Mouse (Mus musculus) CD8-positive naive resting alpha-beta T cell, adult 2 months (primary cell): ENCODE measurements around the gene Arhgef17.

Source experiments
- DNase-seq, 2 experiments: peaks; one replicate each; pipeline ENCODE4 v3.0.0; 2022; ENCODE audit warnings: low read depth in 2 of 2, low spot score in 2 of 2

Arhgef17 gene

DNA sequence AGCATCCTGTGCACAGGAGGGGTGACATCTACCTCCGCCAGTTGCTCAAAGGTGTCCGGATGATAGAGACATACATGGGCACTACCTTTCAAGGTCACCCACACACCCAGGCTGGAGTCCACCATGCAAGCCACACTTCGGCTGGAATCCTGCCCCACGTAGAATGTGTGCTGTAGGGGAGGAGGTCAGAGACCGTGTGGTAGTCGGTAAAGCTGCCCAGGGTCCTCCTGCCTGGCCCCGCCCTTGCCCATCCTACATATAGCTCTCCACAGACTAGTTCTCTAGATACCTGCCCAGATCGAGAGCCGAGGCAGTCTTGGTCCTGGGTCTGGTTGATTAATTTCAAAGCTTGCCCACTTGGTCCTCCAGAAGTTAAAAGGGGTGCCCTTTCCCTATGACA lies 55.1 kb downstream of the Arhgef17 start:
- no peak for DNase-seq

DNA sequence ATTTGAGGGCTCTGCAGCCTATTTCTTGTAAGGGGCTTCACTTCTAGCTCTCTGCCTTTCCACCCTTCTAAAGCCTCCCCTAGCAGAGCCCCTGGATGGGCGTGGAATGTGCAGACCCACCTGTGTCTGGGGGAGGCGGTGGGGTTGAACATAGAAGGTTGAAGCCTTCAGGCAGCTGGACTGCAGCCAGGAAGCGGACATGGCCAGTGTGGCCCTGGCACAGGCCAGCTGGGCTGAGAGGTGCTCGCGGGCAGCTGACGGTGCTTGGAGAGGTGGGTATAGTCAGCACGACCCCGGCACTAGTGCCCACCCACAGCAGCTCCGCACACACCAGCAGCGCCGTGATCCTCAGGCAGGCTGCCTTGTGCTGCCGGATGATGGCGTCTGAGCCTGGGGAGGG lies 55.6 kb downstream of the Arhgef17 start:
- DNase-seq = no peak

DNA sequence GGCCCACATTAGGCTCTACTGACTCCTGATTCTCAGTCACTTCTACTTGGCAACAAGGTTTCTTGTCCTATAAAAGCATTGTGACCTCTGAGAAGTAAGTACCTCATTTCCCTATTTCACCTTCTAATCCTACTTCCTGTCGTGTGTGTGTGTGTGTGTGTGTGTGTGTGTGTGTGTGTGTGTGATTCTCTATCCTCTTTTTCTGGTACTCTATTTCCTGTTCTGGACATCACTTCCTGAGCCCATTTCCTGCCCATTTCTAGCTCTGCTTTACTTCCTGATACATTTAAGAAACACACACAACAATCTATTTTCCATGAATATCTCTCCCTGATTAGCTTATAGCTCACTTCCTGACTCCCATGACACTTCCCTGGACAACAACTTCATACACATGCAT lies 56.1 kb downstream of the Arhgef17 start:
- no peak for DNase-seq

DNA sequence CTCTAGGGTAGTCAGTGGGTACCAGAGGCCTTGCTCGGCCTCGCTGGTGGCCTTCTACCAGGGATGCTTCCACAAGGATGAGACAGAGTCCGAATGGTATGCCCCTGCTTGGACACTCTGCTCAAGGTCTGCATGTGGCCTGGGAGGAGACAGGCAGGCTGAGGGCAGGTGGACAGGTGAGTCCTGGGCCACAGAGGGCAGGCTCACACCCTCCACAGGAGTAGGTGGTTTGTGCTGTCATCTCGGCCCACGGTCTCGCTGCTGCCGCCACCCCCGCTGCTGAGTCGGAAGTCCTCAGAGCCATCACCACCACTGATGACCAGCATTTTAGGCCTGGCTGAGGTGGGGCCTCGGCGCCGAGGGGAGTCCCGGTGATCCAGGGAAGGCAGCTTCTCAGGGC lies 58.7 kb downstream of the Arhgef17 start:
- no peak for DNase-seq

DNA sequence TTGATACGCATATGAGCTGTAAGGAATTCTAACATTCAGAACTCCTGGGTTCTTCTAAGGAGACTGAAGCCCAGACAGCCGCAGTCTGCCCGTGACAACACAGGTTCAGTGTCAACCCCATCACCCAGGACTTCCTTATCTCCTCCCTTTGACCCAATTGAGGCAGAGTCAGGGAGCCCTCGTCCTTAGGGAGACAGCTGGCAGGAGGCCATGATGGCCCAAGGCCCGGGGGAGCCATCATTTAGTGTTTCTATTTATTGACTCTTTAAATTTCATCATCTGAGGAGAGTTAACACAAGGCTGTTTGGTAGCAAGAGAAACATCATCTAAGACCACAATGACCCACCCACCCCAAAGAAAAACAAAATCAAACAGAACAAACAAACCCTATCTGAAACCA lies 60.0 kb downstream of the Arhgef17 start:
- no peak for DNase-seq

DNA sequence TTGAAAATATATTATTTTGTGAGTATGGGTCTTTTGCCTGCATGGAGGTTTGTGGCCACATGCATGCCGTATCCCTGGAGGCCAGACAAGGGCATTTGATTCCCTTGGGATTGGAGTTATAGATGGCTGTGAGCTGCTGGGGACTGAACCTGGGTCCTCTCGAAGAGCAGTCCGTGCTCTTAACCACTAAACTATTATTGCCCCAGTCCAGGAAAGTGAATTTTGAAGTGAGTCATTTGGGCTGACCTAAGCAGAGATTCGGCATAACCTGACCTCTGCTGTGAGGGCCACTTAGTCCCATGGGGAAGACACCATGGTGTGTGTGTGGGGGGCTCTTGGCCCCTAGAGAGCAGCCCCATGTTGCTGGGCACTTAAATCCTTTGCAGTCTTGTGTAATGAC lies 60.6 kb downstream of the Arhgef17 start:
- DNase-seq = no peak

DNA sequence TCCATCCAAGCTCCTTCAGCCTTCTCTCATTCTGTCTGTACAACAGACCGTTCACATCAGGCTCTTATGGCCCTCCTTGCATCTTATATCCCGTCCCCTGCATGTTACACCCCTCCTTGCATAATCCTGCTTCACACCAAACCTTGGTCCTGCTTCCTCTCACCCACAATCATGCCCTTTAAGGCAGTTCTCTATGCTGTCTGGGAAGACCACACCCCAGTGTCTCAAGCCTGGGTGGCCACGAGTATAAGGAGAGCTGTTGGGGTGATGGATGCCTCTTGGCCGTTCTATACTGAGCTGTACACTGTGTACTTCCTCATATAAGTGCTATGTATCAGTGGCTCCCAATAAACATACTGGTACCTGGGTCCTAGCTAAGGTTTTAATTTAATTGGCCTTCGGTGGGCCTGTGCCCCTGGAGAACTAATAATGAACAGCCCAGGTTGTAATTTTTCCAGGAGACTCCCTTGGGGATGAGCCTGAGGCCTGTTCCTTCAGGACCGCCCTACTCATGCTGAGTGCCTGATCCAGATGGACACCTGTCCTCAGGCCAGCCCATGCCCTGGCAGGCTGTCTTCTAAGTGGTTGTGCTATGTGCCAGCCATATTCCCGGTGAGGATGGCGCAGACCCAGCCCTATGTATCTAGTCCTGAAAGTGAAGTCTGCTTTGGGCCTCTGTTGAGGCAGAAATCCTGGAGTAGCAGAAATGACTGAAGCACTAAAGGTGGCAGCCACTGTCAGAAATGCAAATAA lies 61.9 kb downstream of the Arhgef17 start:
- no peak for DNase-seq

DNA sequence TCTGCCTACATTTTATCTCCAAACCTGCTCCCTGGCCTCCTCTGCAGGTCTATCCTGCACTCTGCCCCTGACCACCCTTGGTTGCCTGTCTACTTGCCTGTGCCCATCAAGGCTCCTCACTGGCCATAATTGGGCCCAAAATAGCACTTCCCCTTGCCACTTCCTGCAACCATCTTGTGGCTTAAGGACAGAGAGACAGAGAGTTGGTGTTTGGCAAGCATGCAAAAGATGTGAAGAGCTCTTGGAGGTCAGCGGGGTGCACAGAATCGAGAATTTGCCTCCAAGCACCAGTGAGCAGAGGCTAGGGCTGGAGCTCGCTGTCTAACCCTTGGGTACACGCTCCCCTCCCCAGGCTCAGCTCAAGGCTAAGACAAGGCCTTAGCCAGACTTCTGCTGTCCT lies 63.4 kb downstream of the Arhgef17 start:
- no peak for DNase-seq

DNA sequence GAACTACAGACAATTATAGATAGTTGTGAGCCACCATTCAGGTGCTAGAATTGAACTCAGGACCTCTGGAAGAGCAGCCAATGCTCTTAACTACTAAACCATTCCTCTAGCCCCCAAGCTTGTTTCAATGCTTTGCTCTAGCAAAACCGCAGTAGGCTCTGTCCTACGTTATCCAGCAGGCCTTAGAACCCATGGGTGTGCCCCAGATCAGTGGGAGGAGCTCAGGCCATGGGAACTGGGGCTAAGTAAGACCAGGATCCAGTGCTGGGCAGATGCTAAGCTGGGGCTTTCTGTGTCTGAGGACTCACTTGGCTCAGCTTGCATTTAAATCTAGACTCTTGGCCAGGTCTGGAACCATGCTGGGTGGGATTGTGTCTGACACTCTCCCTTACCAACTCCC lies 64.3 kb downstream of the Arhgef17 start:
- no peak for DNase-seq

DNA sequence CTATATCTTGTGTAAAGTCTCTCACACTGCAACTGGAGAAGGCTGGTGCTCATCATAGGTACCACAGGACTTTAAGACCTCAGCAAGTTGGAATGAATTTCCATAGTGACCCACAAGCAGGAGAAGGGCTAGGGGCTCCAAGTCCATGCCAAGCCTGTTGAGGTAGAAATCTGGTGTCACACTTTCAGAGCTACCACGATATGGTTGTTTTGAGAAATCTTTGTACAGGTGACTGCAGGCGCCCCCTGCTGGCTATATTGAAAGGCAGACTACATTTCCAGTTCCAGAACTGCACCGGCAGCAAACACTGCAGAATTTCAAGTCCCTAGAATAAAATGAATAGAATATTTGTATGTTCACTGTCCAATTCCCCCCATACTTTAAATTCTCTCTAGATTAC lies 65.2 kb downstream of the Arhgef17 start:
- DNase-seq = peak; percentile 69 to 77

DNA sequence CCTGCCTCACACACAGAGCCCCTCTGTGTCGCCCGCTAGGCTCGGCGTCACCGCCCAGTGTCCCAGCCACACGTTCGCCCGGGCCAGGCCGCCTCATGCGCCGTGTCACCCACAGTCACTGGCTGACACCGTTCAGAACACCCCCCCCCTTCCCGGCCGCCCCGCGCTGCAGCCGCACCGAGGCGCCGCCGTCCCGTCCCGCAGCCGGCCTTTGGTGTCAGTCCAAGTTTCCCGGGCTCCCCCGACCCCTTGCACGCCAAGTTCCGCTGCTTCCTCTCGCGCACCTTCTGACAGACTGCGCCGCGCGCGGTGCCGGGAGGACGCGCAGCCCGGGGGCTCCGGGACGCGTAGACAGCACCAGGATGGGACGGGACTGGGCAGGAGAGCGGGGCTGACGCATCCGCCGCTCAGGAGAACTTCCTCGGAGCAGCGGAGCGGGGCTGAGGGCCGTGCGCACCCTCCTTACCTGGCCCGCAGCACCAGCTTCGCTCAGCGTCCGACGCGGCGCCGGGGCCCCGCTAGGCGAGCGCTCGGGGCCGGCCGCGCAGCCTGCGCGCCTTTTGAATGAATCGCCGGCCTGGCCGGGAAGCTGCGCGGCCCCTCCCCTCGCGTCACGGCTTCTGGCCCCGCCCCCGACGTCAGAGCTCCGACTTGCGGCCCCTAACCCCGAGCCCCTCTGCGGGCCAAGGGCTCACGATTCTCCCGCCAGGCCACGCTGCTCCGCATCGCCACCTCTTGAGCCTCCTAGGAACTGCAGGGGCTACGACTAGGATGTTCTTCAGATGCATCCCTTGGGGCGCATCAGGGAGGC lies 68.9 kb downstream of the Arhgef17 start, which contains the start of gene Relt:
Relt (minus strand) TSS at position 619 of the 811 bp plus-strand sequence.
- DNase-seq = peak; percentile 97 to 98

DNA sequence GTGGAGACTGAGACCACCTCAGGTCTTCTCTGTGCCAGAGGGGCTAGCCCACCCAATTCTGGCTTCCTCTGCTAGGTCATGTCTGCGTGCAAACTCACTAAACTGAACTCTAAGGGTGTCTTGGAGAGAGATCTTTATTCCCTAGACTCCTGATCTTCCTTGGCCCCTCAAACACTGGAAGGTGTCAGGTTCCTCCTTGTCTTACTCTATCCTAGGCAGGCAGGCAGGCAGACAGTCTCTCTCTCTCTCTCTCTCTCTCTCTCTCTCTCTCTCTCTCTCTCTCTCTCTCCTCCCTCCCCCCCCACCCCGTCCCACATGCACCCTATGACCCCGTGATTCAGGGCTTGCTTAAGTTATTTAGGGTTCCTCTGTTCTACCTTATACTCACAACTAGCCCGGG lies 69.6 kb downstream of the Arhgef17 start:
- no peak for DNase-seq

DNA sequence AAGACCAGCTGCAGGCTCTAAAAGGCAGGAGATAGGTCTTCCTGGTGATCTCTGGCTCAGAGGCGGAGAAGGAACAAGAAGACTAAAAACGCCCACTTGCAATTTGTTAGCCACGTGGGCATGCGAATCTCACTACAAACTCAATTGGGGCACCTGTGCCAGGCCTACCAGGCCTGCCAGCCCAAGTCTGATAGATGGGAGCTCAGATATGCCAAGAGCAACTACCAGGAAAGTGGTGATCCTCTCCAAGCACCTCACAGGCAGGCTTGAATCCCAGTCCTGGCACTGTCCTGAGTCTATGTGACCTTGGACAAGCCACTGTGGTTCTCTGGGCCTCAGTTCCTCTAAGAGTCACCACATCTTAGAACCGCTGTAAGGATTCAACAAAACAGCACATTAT lies 70.7 kb downstream of the Arhgef17 start:
- no peak for DNase-seq

DNA sequence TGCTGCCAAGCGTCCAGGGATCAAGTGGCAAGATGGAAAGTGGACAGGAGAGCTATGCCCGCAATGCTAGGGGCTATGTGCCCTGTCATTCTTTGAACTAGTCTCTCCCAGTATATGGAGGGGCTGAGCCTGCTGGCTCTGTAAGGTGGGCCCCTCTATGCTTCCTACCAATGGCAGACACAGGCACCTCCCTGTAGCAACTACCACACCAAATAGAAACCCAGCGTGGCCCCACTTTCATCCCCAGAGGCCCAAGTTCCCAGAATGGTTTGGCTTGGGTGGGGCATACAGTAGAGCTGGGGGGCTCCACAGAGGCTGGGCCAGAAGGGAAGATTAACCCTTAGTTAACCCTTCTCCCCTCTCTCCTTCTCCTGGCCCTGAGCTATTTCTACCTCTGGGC lies 71.5 kb downstream of the Arhgef17 start:
- DNase-seq = no peak

DNA sequence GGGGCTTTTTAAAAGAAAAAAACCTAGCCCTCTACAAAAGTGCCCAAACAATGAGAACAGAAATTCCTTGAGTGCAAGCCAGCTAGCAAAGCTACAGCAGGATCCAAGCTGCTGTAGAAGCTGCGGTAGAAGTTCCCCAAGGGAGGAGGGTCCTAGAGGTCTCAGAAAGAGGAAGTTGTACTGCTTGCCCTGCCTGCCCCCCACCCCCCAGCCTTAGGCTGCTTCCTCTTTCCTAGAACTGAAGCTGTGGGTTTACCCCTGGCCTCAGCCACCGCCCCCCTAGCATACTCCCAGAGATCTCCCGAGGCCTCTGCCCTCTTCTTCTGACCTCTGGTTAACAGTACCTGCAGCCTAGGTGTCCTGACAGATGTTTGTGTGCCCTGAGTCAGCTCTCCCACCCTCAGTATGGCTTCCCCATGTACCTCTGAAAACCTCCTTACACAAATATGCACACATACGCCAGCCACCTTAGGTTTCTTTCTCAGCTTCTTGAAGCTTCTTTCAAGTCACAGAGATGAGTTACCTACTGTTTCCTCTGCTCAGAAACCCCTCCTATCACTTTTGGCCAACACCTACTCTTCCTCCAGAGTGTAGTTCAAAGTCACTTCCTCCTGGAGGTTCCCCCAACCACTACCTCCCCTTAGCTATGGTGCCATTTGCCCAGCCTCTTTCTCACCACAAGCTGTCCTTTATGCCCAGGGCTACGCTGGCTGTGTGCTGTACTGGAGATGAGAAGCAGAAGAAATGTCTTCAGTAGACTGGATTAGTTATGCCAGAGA lies 75.9 kb downstream of the Arhgef17 start:
- peak; percentile 58 to 66 for DNase-seq

DNA sequence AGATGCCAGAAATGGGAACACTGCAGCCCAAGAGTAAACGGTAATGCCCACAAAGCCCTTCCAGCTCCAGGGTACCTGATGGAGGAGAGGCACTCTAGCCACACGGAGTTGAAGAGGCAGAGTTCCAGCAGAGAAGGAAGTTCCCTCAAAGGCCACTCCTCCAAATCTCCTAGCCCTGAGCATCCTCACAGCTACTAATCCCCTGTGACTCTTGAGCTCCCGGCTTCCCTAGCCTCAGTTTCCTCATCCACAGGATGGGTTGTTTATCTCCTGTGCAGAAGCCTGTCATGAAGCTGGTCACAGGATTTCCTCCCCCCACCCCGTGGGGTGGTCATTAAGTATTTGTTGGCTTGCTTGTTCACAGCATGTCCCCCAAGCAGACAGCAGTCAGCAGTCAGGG lies 76.6 kb downstream of the Arhgef17 start:
- no peak for DNase-seq

DNA sequence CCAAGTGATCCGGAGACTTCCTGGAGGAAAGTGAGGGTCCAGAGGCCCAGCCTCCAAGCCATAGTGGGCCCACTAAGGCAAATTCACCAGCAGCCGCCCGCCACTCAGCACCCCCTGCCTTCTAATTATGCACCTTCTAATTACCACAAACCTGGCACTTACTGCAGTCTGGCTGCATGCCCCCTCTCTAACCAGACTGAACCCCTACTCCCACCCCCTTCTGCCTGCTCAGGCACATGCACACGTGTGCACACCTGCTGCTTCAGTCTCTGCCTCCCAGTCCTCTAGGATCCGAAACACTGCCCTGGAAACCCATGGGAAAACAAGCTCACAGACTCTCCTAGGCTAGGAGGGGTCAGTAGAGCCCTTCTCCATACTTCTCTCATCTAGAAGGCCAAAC lies 77.0 kb downstream of the Arhgef17 start:
- no peak for DNase-seq

DNA sequence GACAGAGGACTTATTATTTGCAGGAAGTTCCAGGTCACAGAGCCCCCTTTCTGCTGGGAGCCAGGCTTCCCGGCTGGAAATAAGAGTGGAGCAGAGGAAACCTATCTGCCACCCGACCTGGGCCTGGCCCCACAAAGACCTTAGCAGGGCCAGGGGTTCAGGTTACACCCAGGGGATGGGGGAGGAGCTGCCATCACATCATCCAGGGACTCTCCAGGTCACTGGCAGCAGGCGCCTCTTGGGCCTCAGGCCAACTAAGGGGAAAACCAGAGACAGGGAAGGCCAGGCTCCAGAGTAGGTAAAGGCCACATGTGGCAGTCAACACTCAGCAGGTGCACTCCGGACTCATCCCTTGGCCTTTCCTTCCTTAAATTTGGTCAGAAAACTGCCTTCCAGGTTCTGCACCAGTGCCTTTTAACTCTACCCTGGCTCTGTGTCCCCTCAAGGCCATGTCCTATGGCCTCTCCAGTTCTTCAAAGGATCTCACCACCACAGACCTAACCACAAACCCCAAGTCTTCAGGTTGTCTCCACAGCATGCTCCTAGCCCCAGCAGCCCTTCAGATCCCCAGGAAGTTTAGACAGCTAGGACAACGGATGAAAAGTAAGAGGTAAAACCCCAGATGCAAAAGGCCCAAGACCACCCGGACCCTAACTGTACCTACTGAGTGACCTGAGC lies 77.6 kb downstream of the Arhgef17 start:
- no peak for DNase-seq

DNA sequence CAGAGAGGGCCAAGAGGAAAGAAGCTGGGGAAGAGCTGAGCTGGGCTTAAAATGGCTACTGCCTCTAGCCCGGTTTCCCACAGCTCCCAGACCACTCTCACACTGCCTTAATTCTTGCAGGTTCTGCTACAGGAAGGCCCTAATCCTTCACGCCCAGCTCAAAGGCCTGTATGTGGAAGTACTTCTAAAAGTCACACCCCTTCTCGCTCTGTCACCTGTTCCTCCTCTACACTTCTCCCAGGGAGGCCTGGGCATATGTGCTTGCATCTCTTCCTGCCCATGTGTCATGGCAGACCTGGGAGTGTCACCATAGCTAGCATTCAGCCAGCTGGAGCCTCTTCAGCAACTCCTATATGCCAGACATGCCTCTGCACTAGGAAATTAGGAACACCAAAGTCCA lies 78.5 kb downstream of the Arhgef17 start:
- DNase-seq = no peak

DNA sequence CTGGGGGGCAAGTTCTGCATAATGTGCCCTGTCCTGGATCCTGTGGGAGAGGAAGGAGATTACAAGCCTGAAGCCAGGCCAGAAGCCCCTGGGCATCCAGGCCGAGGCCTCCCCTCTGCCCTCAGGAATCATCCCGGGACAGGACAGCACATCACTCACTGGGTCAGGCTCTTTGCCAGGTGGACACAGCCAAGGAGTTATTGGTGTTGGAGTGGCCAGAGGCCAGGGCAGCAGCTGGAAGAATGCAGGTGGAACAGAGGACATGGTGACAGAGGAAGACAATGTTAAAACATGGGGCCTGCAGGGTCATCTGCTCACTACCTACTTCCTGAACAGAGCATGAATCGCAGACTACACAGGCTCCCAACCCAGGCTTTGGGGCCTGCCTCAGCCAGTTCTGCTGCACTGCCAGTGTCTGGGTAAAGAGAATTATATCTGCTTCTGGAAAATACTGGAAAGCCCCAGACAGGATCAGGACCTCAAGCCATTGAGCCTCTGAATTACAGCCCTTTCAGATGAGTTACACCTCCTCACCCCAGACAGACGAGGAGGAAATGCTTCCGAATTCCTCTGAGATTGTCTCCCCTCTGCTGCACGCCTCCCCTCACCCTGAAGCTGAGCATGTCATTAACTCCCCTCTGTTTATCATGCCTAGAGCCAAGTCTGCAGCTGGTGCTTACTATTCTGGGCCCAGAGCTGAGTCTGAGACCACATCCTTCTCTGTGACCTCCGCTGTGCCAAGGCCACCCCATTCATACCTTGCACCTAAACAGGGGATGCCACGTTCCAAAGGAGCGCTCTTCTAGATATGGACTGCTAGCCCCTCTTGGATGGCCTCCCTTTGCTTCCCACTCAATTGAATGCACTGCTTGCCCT lies 80.2 kb downstream of the Arhgef17 start:
- DNase-seq = no peak
